Mouse (Mus musculus): Measurements from ENCODE around the gene Ggnbp2.
"Not testable (repeated sequence)": the region's sequence is repeated elsewhere in the genome, so short reads cannot be mapped to it uniquely, and the experiment has no call there.

Gene Ggnbp2

DNA sequence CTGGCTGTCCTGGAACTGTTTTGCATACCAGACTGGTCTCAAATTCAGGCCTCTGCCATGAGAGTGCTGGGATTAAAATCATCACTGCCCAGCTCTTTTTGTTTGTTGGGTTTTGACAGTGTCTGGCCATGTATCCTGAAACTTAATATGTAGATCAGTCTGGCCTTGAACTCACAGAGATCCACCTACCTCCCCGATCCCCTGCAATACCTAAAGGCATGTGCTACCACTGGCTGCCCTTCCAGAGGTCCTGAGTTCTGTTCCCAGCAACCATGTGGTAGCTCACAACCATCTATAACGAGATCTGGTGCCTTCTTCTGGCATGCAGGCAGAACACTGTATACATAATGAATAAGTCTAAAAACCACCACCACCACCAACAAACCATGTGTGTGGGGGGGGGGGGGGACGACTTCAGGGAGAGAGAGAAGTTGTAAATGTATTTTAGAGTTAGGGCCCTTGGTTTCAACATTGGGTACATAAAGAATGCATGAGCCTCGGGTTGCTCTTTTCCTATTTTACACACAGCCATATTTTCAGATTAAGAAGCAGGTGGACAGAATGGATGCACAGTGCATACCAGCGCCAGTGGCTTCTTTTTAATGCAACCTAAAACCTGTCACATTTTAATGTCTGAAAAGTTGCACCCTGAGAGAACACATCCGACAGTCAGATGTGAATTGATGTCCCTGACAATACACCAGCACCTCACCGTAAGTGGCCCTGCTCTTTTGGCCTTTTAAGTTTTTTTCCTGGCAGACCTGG, 8.6 kb upstream of the Ggnbp2 start:
- DNase-seq: no peak

DNA sequence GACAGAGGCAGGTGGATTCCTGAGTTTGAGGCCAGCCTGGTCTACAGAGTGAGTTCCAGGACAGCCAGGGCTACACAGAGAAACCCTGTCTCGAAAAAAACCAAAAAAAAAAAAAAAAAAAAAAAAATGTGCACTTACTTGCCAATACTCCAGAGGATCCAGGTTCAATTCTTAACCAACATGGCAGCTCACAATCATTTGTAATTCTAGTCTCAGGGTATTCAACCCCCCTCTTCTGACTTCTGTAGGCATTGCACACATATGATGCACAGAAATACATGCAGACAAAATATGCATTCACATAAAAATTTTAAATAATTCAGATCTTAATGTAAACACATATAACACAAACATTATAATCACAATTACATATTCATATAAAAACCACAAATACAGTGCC, 5.4 kb upstream of the Ggnbp2 start:
- DNase-seq: not testable (repeated sequence)

DNA sequence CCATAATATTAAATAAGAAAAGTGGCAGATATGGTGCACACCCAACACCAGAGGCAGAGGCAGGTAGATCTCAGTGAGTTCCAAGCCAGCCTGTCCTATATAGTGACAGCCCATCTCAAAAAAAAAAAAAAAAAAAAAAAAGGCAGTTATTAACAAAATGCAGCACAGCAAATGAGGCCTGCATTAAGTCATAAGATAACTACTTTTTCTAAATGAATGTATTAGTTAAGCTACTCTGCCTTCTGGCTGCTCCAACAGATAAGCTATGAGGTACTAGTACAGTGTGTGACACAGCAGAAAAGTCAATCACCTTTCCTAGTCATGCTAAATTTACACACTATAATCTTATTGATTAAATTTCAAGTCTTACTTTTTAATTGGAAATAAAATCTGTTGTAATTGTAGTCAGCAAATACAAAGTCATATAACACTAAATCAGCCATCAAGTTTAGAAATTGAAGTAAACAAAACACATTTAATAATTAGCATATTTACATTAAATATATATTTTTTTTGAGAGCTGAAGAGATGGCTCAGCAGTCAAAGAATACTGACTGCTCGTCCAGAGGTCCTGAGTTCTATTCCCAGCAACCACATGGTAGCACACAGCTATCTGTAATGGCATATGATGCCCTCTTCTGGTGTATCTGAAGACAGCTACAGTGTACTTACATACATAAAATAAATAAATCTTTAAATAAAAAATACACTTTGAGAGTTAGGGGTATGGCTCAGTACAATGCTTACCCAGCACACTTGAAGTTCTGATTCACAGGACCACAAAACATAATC, 2.6 kb upstream of the Ggnbp2 start:
- no peak for DNase-seq

- DNase-seq: no peak
These were observed 992 bp upstream of the Ggnbp2 start for GRCm38 (mm10) chr11:84871548-84872069.

- DNase-seq: no peak
These were observed 429 bp upstream of the Ggnbp2 start for GRCm38 (mm10) chr11:84871046-84871445.

DNA sequence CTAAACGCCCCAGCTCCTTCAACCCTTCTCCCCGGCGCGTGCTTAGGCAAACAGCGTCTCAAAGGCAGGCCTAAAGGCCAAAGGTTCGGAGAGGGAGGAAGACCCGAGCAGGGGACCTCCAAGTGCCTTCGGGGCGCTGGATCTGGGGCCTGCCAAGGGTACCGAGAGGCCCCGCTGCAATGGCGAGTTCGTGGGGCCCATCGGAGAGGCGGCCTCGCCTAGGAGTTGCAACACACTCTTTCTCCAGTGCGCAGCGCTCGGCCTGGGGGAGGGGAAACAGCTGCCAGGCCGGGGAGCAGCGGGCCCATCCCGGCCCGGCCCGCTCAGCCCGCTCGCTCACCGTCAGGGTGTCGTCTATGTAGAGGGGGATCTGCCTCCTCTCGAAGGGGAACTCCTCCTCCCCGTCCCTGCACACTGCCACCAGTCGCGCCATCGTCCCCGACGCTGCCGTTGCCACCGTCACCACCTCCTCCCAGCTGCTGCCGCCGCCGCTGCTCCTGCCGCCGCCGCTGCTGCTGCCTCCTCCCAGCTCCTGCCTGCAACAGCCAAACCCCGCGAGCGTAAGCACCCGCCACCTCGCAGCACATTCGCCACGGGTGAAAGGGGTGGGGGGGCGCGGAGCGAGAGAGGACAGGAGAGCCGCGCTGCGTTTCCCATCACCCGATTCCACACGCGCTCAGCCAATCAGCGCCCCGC, 932 bp downstream of the Ggnbp2 start:
- DNase-seq: peak; percentile 100

DNA sequence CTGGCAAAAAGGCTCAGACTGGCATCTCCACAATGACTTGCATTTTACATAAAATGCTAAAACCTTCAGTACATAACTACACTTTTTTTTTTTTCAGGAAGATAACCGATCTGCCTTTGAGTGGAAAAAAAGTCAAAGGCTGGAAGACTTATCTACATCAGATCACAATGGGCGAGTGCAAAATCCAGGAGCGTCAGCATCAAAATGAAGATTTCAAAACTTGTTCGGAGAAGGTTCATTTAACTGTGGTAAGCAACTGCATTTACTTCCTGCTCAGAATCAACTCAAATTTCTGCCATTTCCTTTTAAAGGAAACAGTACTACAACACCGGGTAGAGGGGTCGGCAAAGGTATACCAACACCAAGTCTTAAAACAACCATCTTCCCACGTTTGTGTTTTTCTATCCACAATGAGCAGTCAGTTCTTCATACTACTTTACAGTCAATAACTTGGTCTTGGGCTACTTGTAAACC, 1.8 kb downstream of the Ggnbp2 start:
- DNase-seq: no peak

DNA sequence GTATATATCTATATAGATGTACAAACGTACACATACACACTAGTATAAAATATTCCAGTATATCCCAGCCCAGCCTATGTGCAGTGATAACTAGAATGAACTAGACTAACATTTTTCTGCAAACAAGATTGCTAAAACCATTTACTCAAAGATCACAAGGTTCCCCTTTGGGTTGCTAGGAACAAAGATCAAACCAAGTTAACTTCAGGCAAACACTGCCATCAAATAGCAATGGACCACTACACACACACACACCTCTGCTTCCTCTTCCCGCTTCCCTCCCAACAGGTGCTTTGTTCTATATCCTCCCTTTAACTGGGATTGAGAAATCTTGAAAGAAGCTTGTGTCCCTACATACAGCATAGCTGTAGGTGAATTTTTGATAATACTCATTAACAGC, 3.0 kb downstream of the Ggnbp2 start:
- no peak for DNase-seq

- no peak for DNase-seq
These were observed 5.3 kb downstream of the Ggnbp2 start for GRCm38 (mm10) chr11:84865268-84865667.

DNA sequence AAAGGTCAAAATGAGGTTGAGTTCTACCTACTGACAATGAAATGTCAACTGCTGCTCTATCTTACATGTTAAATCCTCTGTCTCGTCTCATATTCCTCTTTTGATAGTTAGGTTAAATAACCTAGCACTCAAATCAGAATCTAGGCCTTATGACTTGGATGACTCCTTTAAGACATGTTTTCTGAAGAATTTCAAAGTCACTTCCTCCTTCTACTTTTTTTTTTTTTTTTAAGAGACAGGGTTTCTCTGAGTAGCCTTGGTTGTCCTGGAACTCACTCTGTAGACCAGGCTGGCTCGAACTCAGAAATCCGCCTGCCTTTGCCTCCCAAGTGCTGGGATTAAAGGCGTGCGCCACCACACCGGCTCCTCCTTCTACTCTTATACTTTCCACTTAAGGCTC, 15.3 kb downstream of the Ggnbp2 start:
- no peak for DNase-seq

- DNase-seq: peak; percentile 21
These were observed 23.0 kb downstream of the Ggnbp2 start for GRCm38 (mm10) chr11:84847475-84848090.

- no peak for DNase-seq
These were observed 23.7 kb downstream of the Ggnbp2 start for GRCm38 (mm10) chr11:84846741-84847474.

- DNase-seq: no peak
These were observed 31.3 kb downstream of the Ggnbp2 start for GRCm38 (mm10) chr11:84839330-84839729.

- peak; percentile 89 for DNase-seq
These were observed 41.1 kb downstream of the Ggnbp2 start for GRCm38 (mm10) chr11:84829495-84829894.

DNA sequence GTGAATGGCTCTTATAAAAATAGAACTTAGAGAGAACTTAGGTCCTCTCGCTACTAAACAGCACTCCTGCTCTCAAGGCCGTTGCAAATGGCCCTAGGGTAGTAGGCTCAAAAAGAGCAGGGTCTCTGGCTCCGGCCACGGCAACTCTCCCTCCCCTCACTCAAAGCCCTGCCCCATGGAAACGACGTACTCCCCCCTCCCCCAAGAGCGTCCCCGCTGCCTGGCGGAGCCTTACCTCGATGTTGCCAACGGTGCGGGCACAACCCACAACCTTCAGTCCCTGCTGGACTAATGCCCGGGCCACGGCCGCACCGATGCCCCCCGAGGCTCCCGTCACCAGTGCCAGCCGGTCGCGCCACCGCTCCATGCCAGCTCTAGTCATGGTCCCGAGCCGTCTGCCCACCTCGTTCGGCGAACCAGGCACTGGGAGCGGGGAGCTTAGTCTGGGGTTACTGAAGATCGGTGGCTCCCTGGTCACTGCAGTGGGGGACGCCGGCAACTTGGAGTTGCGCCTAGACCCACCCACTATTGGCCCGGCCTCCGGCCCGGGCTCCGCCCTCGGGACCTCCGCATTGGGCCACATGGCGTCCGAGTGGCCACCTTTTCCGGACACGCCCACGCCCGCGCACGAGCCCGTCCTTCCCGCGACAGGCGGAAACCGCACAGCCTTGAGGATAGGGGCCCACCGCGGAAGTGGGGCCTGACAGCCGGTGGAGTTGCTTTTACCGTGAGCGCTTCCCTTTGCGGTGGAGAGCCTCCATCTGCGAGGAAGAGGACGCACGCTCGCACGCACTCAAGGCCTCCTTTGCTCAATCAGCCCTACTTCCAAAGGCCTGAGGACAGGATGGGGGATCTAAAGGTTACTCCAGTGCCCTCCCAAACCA, 41.9 kb downstream of the Ggnbp2 start, which contains the start of gene Dhrs11:
TSS of gene Dhrs11 (minus strand) at position 479 of the 884 bp plus-strand sequence.
- peak; percentile 100 for DNase-seq

GRCm38 (mm10) chr11:84827901-84828503, 42.6 kb downstream of the Ggnbp2 start:
- DNase-seq: peak; percentile 96

DNA sequence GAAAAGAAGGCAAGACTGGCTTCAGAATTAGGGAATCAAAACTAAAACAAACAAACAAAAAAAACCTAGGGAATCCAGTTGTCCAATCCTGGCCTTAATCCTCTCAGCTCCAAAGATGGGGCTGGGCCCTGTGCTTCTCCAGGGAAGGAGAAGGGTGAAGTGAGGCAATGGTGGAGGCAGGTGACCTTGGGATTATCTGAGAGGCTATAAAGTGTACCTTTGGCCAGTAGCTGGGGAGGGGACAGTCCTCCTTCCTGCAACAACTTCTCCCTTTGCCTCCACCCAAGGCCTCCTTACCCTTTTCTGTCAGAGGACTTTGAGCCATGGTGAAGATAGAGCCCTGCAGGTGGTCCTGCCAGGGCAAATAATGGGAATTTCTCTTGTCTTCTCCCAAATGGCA, 43.1 kb downstream of the Ggnbp2 start:
- DNase-seq: peak; percentile 91

DNA sequence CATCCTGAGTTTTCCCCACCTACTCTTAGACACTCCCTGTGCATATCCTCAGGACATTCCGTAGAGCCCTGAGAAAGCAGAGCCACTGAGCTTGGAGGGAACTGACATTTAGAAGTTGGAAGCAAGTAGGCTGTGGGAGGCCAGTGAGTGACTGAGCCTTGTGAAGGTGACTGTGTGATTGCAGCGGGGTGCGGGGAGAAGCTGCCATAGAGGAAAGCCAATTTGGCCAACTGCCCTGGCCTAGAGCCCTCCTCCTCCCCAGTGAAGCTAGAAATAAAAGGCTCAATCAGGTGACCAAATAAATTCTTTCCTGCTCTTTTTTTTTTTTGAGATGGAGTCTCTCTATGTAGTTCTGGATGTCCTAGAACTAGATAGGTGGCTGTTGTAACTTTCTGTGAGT, 44.4 kb downstream of the Ggnbp2 start:
- peak; percentile 98 for DNase-seq

GRCm38 (mm10) chr11:84825261-84825807, 45.3 kb downstream of the Ggnbp2 start:
- peak; percentile 94 for DNase-seq

GRCm38 (mm10) chr11:84823484-84823897, 47.1 kb downstream of the Ggnbp2 start:
- DNase-seq: peak; percentile 97

Data from heart, adult 11 months (tissue).